Mouse (Mus musculus) megakaryocyte, embryonic 14.5 days (primary cell): ENCODE measurements around the gene Prim1.

Experiments used
- FLI1 ChIP-seq: IDR thresholded peaks from 2 replicates; pipeline ENCODE4 v1.6.1; 2012; ENCODE audit warnings: low read length, inconsistent platforms, mixed read lengths
- GATA1 ChIP-seq: IDR thresholded peaks from 3 replicates; pipeline ENCODE4 v1.6.1; 2012; ENCODE audit warnings: mixed read lengths, low read length, inconsistent platforms, borderline replicate concordance

- TF ChIP-seq GATA1 (no peak), FLI1 (no peak)
Measured at GRCm38 (mm10) chr10:127969820-127970219, 45.1 kb upstream of the Prim1 start.
